Mouse (Mus musculus) MEL (cell line): ENCODE measurements around the gene Clns1a. TPM values are rescaled to one million over a fixed set of nuclear protein-coding genes. Genes with fewer than 3 reads are reported as not detected.

ENCODE experiments used
- DNase-seq: peaks from one replicate; pipeline ENCODE4 v3.0.0; 2011; ENCODE audit warnings: low read depth, low spot score
- H3K27ac ChIP-seq: 2 replicates; pipeline ENCODE4 v1.5.1; 2012; ENCODE audit warnings: low read depth, mild to moderate bottlenecking, control low read depth, low read length, moderate library complexity; ENCODE audit not compliant: control insufficient read depth
- H3K27me3 ChIP-seq, 2 experiments: fragments of 150-350 bp in 1 of 2; sonication (generic) in 1 of 2; 2 replicates each; pipeline ENCODE4 v1.6.1; 2012; ENCODE audit warnings: low read length in 2 of 2, mild to moderate bottlenecking in 2 of 2, improper control_type of control experiment in 1 of 2, moderate library complexity in 1 of 2; ENCODE audit not compliant: insufficient read depth in 2 of 2, control insufficient read depth in 1 of 2
- H3K36me3 ChIP-seq, 2 experiments: 2 replicates each; pipeline ENCODE4 v1.6.1; 2012 to 2014; ENCODE audit warnings: low read length in 2 of 2, improper control_type of control experiment in 1 of 2, inconsistent platforms in 1 of 2, mild to moderate bottlenecking in 1 of 2; ENCODE audit not compliant: insufficient read depth in 2 of 2, control insufficient read depth in 1 of 2
- H3K4me1 ChIP-seq, 2 experiments: fragments of 150-350 bp in 1 of 2; sonication (generic) in 1 of 2; 2 replicates each; pipeline ENCODE4 v1.6.1; 2012; ENCODE audit warnings: low read length in 2 of 2, improper control_type of control experiment in 1 of 2, mild to moderate bottlenecking in 1 of 2; ENCODE audit not compliant: insufficient read depth in 2 of 2, control insufficient read depth in 1 of 2
- H3K4me3 ChIP-seq, 2 experiments: fragments of 150-350 bp in 1 of 2; sonication (generic) in 1 of 2; 2 replicates each; pipeline ENCODE4 v1.5.1; 2012; ENCODE audit warnings: low read depth in 2 of 2, low read length in 2 of 2, mild to moderate bottlenecking in 2 of 2, moderate library complexity in 2 of 2, control low read depth in 1 of 2, improper control_type of control experiment in 1 of 2; ENCODE audit not compliant: control insufficient read depth in 1 of 2, insufficient read depth in 1 of 2
- H3K79me2 ChIP-seq: 2 replicates; pipeline ENCODE4 v1.6.1; 2012; ENCODE audit warnings: mild to moderate bottlenecking, low read length, moderate library complexity; ENCODE audit not compliant: control insufficient read depth, poor library complexity, insufficient read depth
- H3K9ac ChIP-seq: 2 replicates; pipeline ENCODE4 v1.6.1; 2012; ENCODE audit warnings: low read depth, mild to moderate bottlenecking, control low read depth, low read length, moderate library complexity; ENCODE audit not compliant: control insufficient read depth, poor library complexity, severe bottlenecking
- H3K9me3 ChIP-seq: fragments of 150-350 bp; sonication (generic); replicated peaks from 2 replicates; pipeline ENCODE4 v1.6.1; 2012; ENCODE audit warnings: mild to moderate bottlenecking, low read length, improper control_type of control experiment, moderate library complexity; ENCODE audit not compliant: insufficient read depth
- CTCF ChIP-seq, 3 experiments: IDR thresholded peaks in 2 of 3; conservative IDR thresholded peaks in 1 of 3; 2 replicates each; pipeline ENCODE4 v1.5.1; 2011 to 2012; ENCODE audit warnings: low read length in 3 of 3, low read depth in 2 of 3, mild to moderate bottlenecking in 2 of 3, improper control_type of control experiment in 1 of 3, inconsistent platforms in 1 of 3, mixed read lengths in 1 of 3, moderate library complexity in 1 of 3; ENCODE audit not compliant: control insufficient read depth in 1 of 3, insufficient read depth in 1 of 3, poor library complexity in 1 of 3, severe bottlenecking in 1 of 3
- ELF1 ChIP-seq: IDR thresholded peaks from 2 replicates; pipeline ENCODE4 v1.6.1; 2014; ENCODE audit warnings: low read depth, mild to moderate bottlenecking, inconsistent platforms, low read length, improper control_type of control experiment, moderate library complexity
- EP300 ChIP-seq, 2 experiments: IDR thresholded peaks; 2 replicates each; pipeline ENCODE4 v1.6.1; 2011; ENCODE audit warnings: improper control_type of control experiment in 2 of 2, low read length in 2 of 2, low read depth in 1 of 2, mild to moderate bottlenecking in 1 of 2
- ETS1 ChIP-seq: IDR thresholded peaks from 2 replicates; pipeline ENCODE4 v1.6.1; 2012; ENCODE audit warnings: low read depth, mild to moderate bottlenecking, inconsistent platforms, low read length, improper control_type of control experiment, moderate library complexity
- GATA1 ChIP-seq: IDR thresholded peaks from 2 replicates; pipeline ENCODE4 v1.6.1; 2011; ENCODE audit warnings: low read depth, low read length, improper control_type of control experiment
- HCFC1 ChIP-seq: IDR thresholded peaks from 2 replicates; pipeline ENCODE4 v1.6.1; 2012; ENCODE audit warnings: low read depth, mild to moderate bottlenecking, inconsistent platforms, low read length, improper control_type of control experiment, moderate library complexity
- MAFK ChIP-seq: IDR thresholded peaks from 2 replicates; pipeline ENCODE4 v1.6.1; 2011; ENCODE audit warnings: low read depth, mild to moderate bottlenecking, low read length, improper control_type of control experiment, borderline replicate concordance
- MYB ChIP-seq: IDR thresholded peaks from 2 replicates; pipeline ENCODE4 v1.6.1; 2011; ENCODE audit warnings: mild to moderate bottlenecking, low read depth, low read length, improper control_type of control experiment
- POLR2AphosphoS5 ChIP-seq: IDR thresholded peaks from 2 replicates; pipeline ENCODE4 v1.6.1; 2012; ENCODE audit warnings: low read depth, borderline replicate concordance, mild to moderate bottlenecking, inconsistent platforms, low read length, moderate library complexity, mixed read lengths
- RAD21 ChIP-seq: IDR thresholded peaks from 2 replicates; pipeline ENCODE4 v1.6.1; 2011; ENCODE audit warnings: mild to moderate bottlenecking, low read depth, low read length, improper control_type of control experiment
- RCOR1 ChIP-seq: IDR thresholded peaks from 2 replicates; pipeline ENCODE4 v1.6.1; 2012; ENCODE audit warnings: low read depth, mild to moderate bottlenecking, inconsistent platforms, low read length, improper control_type of control experiment
- SIN3A ChIP-seq: IDR thresholded peaks from 2 replicates; pipeline ENCODE4 v1.6.1; 2012; ENCODE audit warnings: low read length, improper control_type of control experiment, inconsistent platforms
- SMC3 ChIP-seq: IDR thresholded peaks from 2 replicates; pipeline ENCODE4 v1.6.1; 2011; ENCODE audit warnings: low read depth, low read length, improper control_type of control experiment
- UBTF ChIP-seq: IDR thresholded peaks from 2 replicates; pipeline ENCODE4 v1.6.1; 2012; ENCODE audit warnings: low read depth, mild to moderate bottlenecking, inconsistent platforms, low read length, improper control_type of control experiment, moderate library complexity, borderline replicate concordance; ENCODE audit not compliant: insufficient read depth
- USF2 ChIP-seq, 2 experiments: IDR thresholded peaks; 2 replicates each; pipeline ENCODE4 v1.6.1; 2011 to 2012; ENCODE audit warnings: improper control_type of control experiment in 2 of 2, low read length in 2 of 2, borderline replicate concordance in 1 of 2, inconsistent platforms in 1 of 2, low read depth in 1 of 2, mild to moderate bottlenecking in 1 of 2; ENCODE audit not compliant: insufficient read depth in 1 of 2
- ZKSCAN1 ChIP-seq: IDR thresholded peaks from 2 replicates; pipeline ENCODE4 v1.6.1; 2012; ENCODE audit warnings: low read depth, mild to moderate bottlenecking, inconsistent platforms, low read length, improper control_type of control experiment, moderate library complexity
- ZNF384 ChIP-seq: IDR thresholded peaks from 2 replicates; pipeline ENCODE4 v1.6.1; 2012; ENCODE audit warnings: low read depth, mild to moderate bottlenecking, inconsistent platforms, low read length, improper control_type of control experiment
- polyA plus RNA-seq, 2 experiments: library from polyadenylated mRNA; stranded (reverse) in 1 of 2; unstranded in 1 of 2; fragments of >175 nt in 1 of 2; fragments of >200 nt in 1 of 2; gene quantifications; 2 replicates each; pipeline versions ENCODE4 v1.2.1 to v1.2.4; 2012; ENCODE audit warnings: low replicate concordance in 2 of 2, low read depth in 1 of 2; ENCODE audit not compliant: insufficient read length in 2 of 2, insufficient read depth in 1 of 2, missing spikeins in 1 of 2
- total RNA-seq: library from RNA; depleted of rRNA; stranded (reverse); fragments of 300-350 nt; gene quantifications from 2 replicates; pipeline ENCODE4 v1.2.3, GENCODE M21; 2012

The Clns1a gene
- total and polyA plus RNA-seq, 3 experiments = 119 to 140 (median 130) TPM

DNA sequence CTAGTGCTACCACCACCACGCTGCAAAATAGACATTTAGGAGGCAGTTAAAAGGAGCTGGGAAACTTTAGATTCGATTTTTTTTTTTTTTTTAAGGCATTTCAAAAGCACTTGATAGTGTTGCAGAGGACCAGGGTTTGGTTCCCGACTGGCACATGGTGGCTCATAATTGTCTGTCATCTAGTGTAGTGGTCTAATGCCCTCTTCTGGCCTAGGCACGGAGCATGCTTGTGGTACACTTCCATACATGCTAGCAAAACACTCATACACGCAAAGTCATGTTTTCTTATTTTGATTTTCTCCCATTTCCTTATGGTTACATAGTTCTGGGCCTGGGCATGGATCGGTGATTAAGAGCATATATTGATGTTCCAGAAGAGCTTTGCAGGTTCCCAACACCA lies 40.3 kb upstream of the Clns1a start:
- TF ChIP-seq MYB (no peak), ZKSCAN1 (no peak), ETS1 (no peak)
- Histone ChIP-seq H3K79me2 (no peaks in the 10 kb centered on the region), H3K36me3 (peaks cover 0 to 3% of the 10 kb centered on the region in 2 experiments; a peak in 2 of 4 replicates), H3K27ac (no peak overlapping the region), H3K4me3 (no peak overlapping the region), H3K9me3 (no peaks in the 10 kb centered on the region), H3K4me1 (no peaks in the 10 kb centered on the region), H3K27me3 (no peaks in the 10 kb centered on the region), H3K9ac (no peak overlapping the region)
- no peak for DNase-seq

DNA sequence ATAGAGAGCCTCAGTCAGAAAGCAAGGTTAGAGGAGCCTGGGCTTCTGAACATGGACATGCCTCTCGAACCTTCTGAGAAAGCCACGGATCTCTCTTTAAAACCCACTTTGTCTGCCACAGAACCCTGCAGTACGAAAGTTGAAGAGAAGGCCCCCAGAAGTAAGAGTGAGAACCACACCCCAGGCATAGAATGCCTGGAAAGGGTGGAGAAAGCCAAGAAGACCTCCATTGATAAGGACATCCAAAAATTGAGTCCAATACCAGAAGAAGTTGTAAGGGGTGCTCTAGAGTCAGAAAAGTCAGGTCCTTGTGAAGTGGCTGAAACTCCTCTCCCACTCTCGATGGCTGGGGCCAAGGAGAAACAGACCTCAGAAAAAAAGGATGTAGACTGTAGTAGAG lies 34.8 kb upstream of the Clns1a start:
- Histone ChIP-seq H3K27me3 (no peaks in the 10 kb centered on the region), H3K9ac (no peak overlapping the region), H3K9me3 (no peaks in the 10 kb centered on the region), H3K4me3 (no peak overlapping the region), H3K36me3 (peaks cover 0 to 13% of the 10 kb centered on the region in 2 experiments; a peak in 2 of 4 replicates)
- no peak for DNase-seq
- TF ChIP-seq UBTF (no peak), EP300 (IDR thresholded peaks at IDR 0.05; ENCODE audit: low read depth in 1 of 2, low read length in 2 of 2) (no peak), CTCF (IDR thresholded peaks at IDR 0.05 in 2 of 3, conservative IDR thresholded peaks at IDR 0.05 in 1 of 3; ENCODE audit: control insufficient read depth in 1 of 3, insufficient read depth in 1 of 3, low read depth in 2 of 3, low read length in 3 of 3, poor library complexity in 1 of 3, severe bottlenecking in 1 of 3) (no peak), MAFK (no peak)
- TF ChIP-seq, all 39 proteins: peak for 0
- Histone ChIP-seq H3K27ac (no peak overlapping the region), H3K4me1 (no peaks in the 10 kb centered on the region), H3K79me2 (no peaks in the 10 kb centered on the region)

DNA sequence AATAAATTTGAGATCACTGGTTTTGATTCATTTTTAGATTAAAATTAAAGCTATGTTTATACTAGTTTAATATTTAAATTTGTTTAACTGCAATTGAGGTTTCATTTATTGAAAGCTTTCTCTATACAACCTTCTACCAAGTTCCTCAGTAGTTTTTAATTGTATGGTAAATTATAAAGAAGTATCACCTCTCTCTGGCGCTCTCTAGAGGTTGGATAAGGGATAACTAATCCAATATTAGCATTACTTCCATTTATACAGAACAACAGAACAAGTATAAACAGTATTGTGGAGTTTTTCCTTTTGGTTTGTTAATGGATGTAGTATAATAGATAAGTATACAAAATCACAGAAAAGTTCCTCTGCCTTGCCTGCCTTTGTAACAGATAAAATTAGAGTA lies 17.2 kb upstream of the Clns1a start:
- H3K36me3 ChIP-seq = peaks cover 0 to 19% of the 10 kb centered on the region in 2 experiments; a peak in 2 of 4 replicates
- no peak for TF ChIP-seq ZKSCAN1
- TF ChIP-seq ELF1 = no peak
- peak; percentile 54 for TF ChIP-seq RAD21
- peak; percentile 48 for TF ChIP-seq SMC3
- TF ChIP-seq MYB = no peak
- TF ChIP-seq POLR2AphosphoS5 = no peak
- TF ChIP-seq GATA1 = no peak
- TF ChIP-seq ZNF384 = no peak
- no peak for TF ChIP-seq SIN3A
- TF ChIP-seq USF2 (IDR thresholded peaks at IDR 0.05; ENCODE audit: borderline replicate concordance in 1 of 2, insufficient read depth in 1 of 2, low read depth in 1 of 2, low read length in 2 of 2) = no peak
- no peak for TF ChIP-seq HCFC1
- no peak for TF ChIP-seq ETS1
- peak in 2 of 3 experiments; percentile 44 to 64; a peak in 3 of 6 replicates for TF ChIP-seq CTCF (IDR thresholded peaks at IDR 0.05 in 2 of 3, conservative IDR thresholded peaks at IDR 0.05 in 1 of 3; ENCODE audit: control insufficient read depth in 1 of 3, insufficient read depth in 1 of 3, low read depth in 2 of 3, low read length in 3 of 3, poor library complexity in 1 of 3, severe bottlenecking in 1 of 3)
- TF ChIP-seq RCOR1 = no peak
- no peak for TF ChIP-seq MAFK
- no peaks in the 10 kb centered on the region for H3K27me3 ChIP-seq
- H3K4me1 ChIP-seq = no peaks in the 10 kb centered on the region
- H3K4me3 ChIP-seq = no peak overlapping the region
- peak; percentile 62 for DNase-seq
- no peaks in the 10 kb centered on the region for H3K79me2 ChIP-seq
- no peak overlapping the region for H3K27ac ChIP-seq
- H3K9ac ChIP-seq = no peak overlapping the region
- no peaks in the 10 kb centered on the region for H3K9me3 ChIP-seq
